Mouse (Mus musculus) hindbrain, embryonic 13.5 days (tissue): ENCODE measurements at regions not wholly inside any gene's neighbourhood (a gene's known extent, or its start where the extent isn't known, plus 50 kb on each side); places are given as distances from the start of the nearest gene placed in this dataset.

Source experiments
- ATAC-seq: fragments of 200-750 bp; cut with Nextera tagmentation; 2 replicates; pipeline ENCODE4 v1.8.0; 2017; ENCODE audit warnings: moderate TSS enrichment; ENCODE audit not compliant: low FRiP score
- H3K27ac ChIP-seq: fragments of 300-500 bp; sonication (generic); 2 replicates; pipeline ENCODE4 v1.5.1; 2015; ENCODE audit warnings: inconsistent platforms, mild to moderate bottlenecking, moderate library complexity
- H3K27me3 ChIP-seq: fragments of 300-500 bp; sonication (generic); 2 replicates; pipeline ENCODE4 v1.6.1; 2015; ENCODE audit warnings: mild to moderate bottlenecking, inconsistent platforms
- H3K36me3 ChIP-seq: fragments of 300-500 bp; sonication (generic); 2 replicates; pipeline ENCODE4 v1.6.1; 2015; ENCODE audit warnings: mild to moderate bottlenecking, inconsistent platforms
- H3K4me1 ChIP-seq: fragments of 300-500 bp; sonication (generic); replicated peaks from 2 replicates; pipeline ENCODE4 v1.6.1; 2015; ENCODE audit warnings: inconsistent platforms
- H3K4me2 ChIP-seq: fragments of 300-500 bp; sonication (generic); 2 replicates; pipeline ENCODE4 v1.6.1; 2015; ENCODE audit warnings: inconsistent platforms, mild to moderate bottlenecking, moderate library complexity
- H3K4me3 ChIP-seq: fragments of 300-500 bp; sonication (generic); 2 replicates; pipeline ENCODE4 v1.5.1; 2015; ENCODE audit warnings: mild to moderate bottlenecking, inconsistent platforms
- H3K9ac ChIP-seq: fragments of 300-500 bp; sonication (generic); 2 replicates; pipeline ENCODE4 v1.6.1; 2015; ENCODE audit warnings: mild to moderate bottlenecking, inconsistent platforms
- H3K9me3 ChIP-seq: fragments of 300-500 bp; sonication (generic); 2 replicates; pipeline ENCODE4 v1.6.1; 2016; ENCODE audit warnings: inconsistent platforms
- WGBS: fragments of 180-500 bp; shearing (Covaris S2); methylation state at CpG from one replicate; pipeline ENCODE4 v1.1.7; 2015; 5-methylcytosine and 5-hydroxymethylcytosine counted together

DNA sequence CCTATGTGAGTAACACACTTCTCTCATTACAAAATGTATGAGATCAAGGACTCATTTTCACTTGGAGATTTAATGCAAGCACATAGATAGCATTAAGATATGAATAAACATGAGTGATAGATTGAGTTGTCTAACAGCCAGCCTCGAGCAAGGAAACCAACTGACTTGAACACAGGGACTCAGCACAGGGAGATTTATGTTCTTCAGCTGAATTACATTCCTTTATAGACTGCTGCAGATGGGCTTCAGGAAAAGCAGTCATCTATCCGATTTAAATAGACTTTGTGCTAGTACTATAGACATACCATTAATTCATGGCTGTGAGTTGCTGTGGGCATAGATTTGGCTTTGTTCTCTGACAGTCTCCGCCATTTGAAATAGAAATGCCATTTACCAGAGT lies 661.9 kb downstream of the Cenpc1 start:
- Histone ChIP-seq H3K36me3 (no peaks in the 10 kb centered on the region), H3K4me2 (no peak overlapping the region), H3K27ac (no peak overlapping the region), H3K9me3 (no peaks in the 10 kb centered on the region), H3K4me3 (no peak overlapping the region), H3K4me1 (no peaks in the 10 kb centered on the region), H3K27me3 (no peaks in the 10 kb centered on the region), H3K9ac (no peak overlapping the region)
- peak; percentile 61; the same call in 1 of the 2 replicates for ATAC-seq
- 46% methylated on average over 3 of the region's 3 CpGs for WGBS

DNA sequence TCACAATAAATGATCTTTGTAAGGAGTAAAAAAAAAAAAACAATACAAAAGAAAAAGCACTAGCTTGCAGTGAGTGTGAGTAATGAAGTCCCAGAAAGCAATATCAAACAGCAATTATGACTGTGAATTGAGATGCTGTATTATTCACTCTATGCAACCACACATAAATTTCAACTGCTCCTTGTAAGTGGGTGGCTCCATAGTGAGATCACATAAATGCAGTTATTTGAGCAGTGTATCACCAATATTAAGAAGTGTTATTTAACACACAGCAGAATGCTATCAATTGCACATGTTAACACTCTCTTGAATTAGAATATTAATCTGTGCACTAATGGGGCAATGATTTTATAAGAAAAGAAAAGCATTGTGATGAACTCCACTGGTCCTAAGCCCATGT lies 705.0 kb downstream of the Cenpc1 start:
- Histone ChIP-seq H3K4me2 (no peak overlapping the region), H3K4me3 (no peak overlapping the region), H3K36me3 (no peaks in the 10 kb centered on the region), H3K27me3 (no peaks in the 10 kb centered on the region), H3K4me1 (no peaks in the 10 kb centered on the region), H3K9ac (no peak overlapping the region), H3K9me3 (no peaks in the 10 kb centered on the region), H3K27ac (no peak overlapping the region)
- no peak for ATAC-seq

DNA sequence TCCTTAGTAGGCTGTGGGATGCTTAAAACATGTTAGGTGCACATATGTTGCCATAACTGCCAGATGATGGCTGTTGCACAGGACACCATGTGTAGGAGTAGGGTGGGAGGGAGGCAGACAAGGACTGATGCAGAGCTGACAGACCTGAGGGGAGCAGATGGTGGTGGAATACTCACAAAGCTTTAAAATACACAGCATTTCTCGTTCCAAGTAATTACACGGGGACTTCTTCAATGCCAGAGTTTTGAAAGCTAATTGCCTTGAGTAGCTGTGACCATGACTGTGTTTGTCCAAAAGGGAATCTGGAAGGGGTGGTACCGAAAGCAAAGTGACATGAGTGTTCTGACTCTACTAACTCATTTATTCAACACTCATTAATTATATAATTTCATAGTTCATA lies 718.6 kb downstream of the Cenpc1 start:
- Histone ChIP-seq H3K4me1 (no peaks in the 10 kb centered on the region), H3K4me2 (no peak overlapping the region), H3K27ac (no peak overlapping the region), H3K9ac (no peak overlapping the region), H3K27me3 (no peaks in the 10 kb centered on the region), H3K36me3 (no peaks in the 10 kb centered on the region), H3K9me3 (no peaks in the 10 kb centered on the region), H3K4me3 (no peak overlapping the region)
- 50% methylated on average over 3 of the region's 3 CpGs for WGBS
- ATAC-seq = peak; percentile 83

DNA sequence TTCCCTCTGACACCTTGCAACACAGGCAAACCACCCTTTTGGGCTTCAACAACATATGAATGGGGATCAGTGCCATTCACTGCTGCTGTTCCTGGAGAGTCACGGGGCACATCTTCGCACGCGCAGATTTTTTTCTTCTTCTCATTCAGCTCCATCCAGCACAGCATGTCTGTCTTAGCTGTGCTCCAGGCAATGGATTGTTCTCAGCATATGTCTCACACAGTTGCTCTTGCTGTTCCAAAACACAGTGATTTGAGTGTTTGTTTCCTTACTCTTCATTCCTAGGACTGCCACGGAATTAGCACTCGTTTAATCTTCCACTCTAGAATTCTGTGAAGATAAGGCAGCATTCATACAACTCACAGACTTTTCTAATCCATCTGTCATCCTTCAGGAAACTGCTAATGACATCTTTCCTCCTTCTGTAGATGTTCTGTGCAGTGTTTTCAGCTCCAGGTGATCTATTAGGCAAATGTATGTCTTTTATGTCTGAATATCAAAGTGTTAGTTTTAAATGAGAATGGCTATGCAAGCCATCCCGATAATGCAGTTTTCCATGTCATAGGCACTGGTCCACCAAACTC lies 719.2 kb downstream of the Cenpc1 start:
- no peak overlapping the region for H3K9ac ChIP-seq
- H3K4me3 ChIP-seq = no peak overlapping the region
- H3K27me3 ChIP-seq = no peaks in the 10 kb centered on the region
- H3K36me3 ChIP-seq = no peaks in the 10 kb centered on the region
- H3K4me2 ChIP-seq = no peak overlapping the region
- WGBS = 76% methylated on average over 7 of the region's 7 CpGs
- ATAC-seq = 0 out of 2 replicates have a peak, but pooled peaks have one; percentile 21
- H3K27ac ChIP-seq = no peak overlapping the region
- H3K4me1 ChIP-seq = peaks cover 3% of the 10 kb centered on the region; the same call in 1 of the 2 replicates
- no peaks in the 10 kb centered on the region for H3K9me3 ChIP-seq

DNA sequence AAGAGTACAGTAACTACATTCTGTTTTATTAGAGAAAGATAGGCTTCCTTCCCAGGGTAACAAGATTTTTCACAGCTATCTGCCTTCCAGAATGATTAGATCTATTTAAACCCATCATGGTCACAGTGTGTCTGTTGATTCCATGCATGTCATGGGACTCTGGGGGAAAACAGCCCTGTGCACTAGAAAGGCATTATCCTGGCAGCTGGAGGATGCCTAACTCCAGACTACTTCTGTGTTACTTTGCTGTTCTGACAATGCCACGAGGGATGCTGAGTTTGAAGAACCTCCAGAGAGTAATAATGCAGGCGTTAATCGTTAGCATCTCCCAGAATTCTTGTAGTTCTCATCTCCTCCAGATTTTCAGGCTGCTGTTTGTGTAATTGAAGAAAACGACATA lies 724.0 kb downstream of the Cenpc1 start:
- Histone ChIP-seq H3K27ac (no peak overlapping the region), H3K9me3 (no peaks in the 10 kb centered on the region), H3K4me2 (no peak overlapping the region), H3K4me3 (no peak overlapping the region), H3K27me3 (no peaks in the 10 kb centered on the region), H3K9ac (no peak overlapping the region), H3K36me3 (no peaks in the 10 kb centered on the region), H3K4me1 (peaks cover 10% of the 10 kb centered on the region)
- ATAC-seq = peak; percentile 56; the same call in 1 of the 2 replicates
- WGBS = 46% methylated on average over 4 of the region's 4 CpGs

DNA sequence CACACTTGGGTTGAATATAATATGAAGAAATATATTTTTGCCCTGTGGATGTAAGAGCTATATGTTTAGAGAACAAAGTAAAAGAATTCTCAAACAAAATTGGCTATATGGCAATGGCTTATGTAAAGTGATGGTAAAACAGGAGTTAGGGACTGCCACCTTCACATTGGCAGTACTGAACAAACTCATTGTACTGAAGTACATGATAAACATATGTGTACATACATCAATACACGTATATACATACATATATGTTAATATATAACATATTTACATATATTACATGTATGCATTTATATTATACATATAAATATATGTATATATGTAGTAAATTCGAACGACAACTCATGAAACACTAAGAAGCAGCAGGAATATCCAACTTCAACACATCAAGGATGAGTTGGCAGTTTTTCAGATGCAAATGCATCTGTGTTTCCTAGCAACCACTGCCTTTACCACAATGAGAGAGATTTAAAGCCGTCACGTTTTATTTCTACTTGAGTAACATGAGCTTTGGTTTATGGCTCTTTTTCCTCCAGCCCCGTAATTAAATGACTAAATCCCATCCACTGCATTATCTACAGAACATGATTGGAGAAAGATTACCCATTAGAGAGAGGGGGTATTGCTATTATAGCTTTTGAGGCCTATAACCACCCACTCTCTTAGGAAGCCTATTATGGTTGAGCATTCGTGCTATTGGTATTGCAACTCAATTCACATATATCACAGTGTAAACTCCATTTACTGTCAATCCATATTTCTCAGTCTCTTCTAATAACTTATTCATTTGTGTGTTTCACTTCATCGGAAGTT lies 727.5 kb downstream of the Cenpc1 start:
- H3K27me3 ChIP-seq = no peaks in the 10 kb centered on the region
- WGBS = 45% methylated on average over 8 of the region's 8 CpGs
- peaks cover 10% of the 10 kb centered on the region for H3K4me1 ChIP-seq
- H3K9me3 ChIP-seq = no peaks in the 10 kb centered on the region
- H3K9ac ChIP-seq = no peak overlapping the region
- H3K27ac ChIP-seq = no peak overlapping the region
- no peaks in the 10 kb centered on the region for H3K36me3 ChIP-seq
- H3K4me2 ChIP-seq = no peak overlapping the region
- no peak overlapping the region for H3K4me3 ChIP-seq
- ATAC-seq = peak; percentile 67

GRCm38 (mm10) chr5:85336944-85337343 lies 728.4 kb downstream of the Cenpc1 start:
- Histone ChIP-seq H3K4me2 (no peak overlapping the region), H3K9me3 (no peaks in the 10 kb centered on the region), H3K4me3 (no peak overlapping the region), H3K27me3 (no peaks in the 10 kb centered on the region), H3K4me1 (peaks cover 10% of the 10 kb centered on the region), H3K9ac (no peak overlapping the region), H3K27ac (no peak overlapping the region), H3K36me3 (no peaks in the 10 kb centered on the region)
- 91% methylated on average over 1 of the region's 1 CpGs for WGBS
- ATAC-seq = no peak
